Mouse (Mus musculus) neural tube, embryonic 11.5 days (tissue): ENCODE data around the gene Plekhh3. TPM values are rescaled to one million over a fixed set of nuclear protein-coding genes. Genes with fewer than 3 reads are reported as not detected.

Experiments
- ATAC-seq: fragments of 200-750 bp; cut with Nextera tagmentation; 2 replicates; pipeline ENCODE4 v1.8.0; 2017; ENCODE audit warnings: moderate number of reproducible peaks, mild to moderate bottlenecking, moderate TSS enrichment, moderate library complexity; ENCODE audit not compliant: insufficient read depth, low FRiP score, low TSS enrichment
- DNase-seq: peaks from one replicate; pipeline ENCODE4 v3.0.0-alpha.2; 2015; ENCODE audit warnings: low spot score
- H3K27ac ChIP-seq: fragments of 300-500 bp; sonication (generic); 2 replicates; pipeline ENCODE4 v1.5.1; 2014; ENCODE audit warnings: low read depth, mild to moderate bottlenecking, low read length
- H3K27me3 ChIP-seq: fragments of 300-500 bp; sonication (generic); 2 replicates; pipeline ENCODE4 v1.6.1; 2014; ENCODE audit warnings: mild to moderate bottlenecking, low read length, mixed read lengths; ENCODE audit not compliant: control insufficient read depth, insufficient read depth
- H3K36me3 ChIP-seq: fragments of 300-500 bp; sonication (generic); 2 replicates; pipeline ENCODE4 v1.6.1; 2014; ENCODE audit warnings: mild to moderate bottlenecking, low read length, moderate library complexity, mixed read lengths; ENCODE audit not compliant: control insufficient read depth, insufficient read depth
- H3K4me1 ChIP-seq: fragments of 300-500 bp; sonication (generic); 2 replicates; pipeline ENCODE4 v1.6.1; 2014; ENCODE audit warnings: low read length, mixed read lengths; ENCODE audit not compliant: control insufficient read depth, insufficient read depth
- H3K4me2 ChIP-seq: fragments of 300-500 bp; sonication (generic); 2 replicates; pipeline ENCODE4 v1.6.1; 2014; ENCODE audit warnings: low read depth, mild to moderate bottlenecking, moderate library complexity
- H3K4me3 ChIP-seq: fragments of 300-500 bp; sonication (generic); 2 replicates; pipeline ENCODE4 v1.5.1; 2014; ENCODE audit warnings: low read depth, low read length
- H3K9ac ChIP-seq: fragments of 300-500 bp; sonication (generic); 2 replicates; pipeline ENCODE4 v1.6.1; 2014; ENCODE audit warnings: mild to moderate bottlenecking, low read length
- H3K9me3 ChIP-seq: fragments of 300-500 bp; sonication (generic); 2 replicates; pipeline ENCODE4 v1.6.1; 2016; ENCODE audit warnings: low read length; ENCODE audit not compliant: control insufficient read depth
- WGBS: fragments of 180-500 bp; shearing (Covaris S2); extraction: QIAGEN DNeasy Blood & Tissue Kit; methylation state at CpG from one replicate; pipeline ENCODE4 v1.1.7; 2014; 5-methylcytosine and 5-hydroxymethylcytosine counted together
- polyA plus RNA-seq: library from polyadenylated mRNA; unstranded; fragments of >200 nt; fragmentation: Nextera tagmentation; extraction: Ambion mirVana; gene quantifications from 2 replicates; pipeline ENCODE4 v1.2.1, GENCODE M21; 2014

The Plekhh3 gene
- polyA plus RNA-seq, 1 experiment from 2014 or later = 11.8 TPM

DNA sequence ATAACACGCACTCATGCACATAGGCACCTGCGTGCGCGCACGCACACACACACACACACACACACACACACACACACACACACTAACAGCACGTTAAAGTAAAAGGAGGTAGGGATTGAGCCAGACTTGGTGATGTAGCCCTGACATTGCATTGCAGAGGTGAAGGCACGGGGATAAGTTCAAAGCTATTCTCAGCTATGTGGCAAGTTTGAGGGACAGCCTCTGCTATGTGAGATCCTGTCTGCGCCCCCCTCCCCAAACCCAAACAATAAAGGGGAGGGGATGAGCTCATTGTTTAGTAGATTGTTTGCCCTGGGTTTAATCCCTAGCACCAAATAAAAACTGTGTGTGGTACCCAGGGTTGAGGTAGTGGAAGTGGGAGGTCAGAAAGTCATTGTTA is 30.1 kb downstream of the Plekhh3 start:
- Histone ChIP-seq H3K4me2 (no peak overlapping the region), H3K9me3 (no peaks in the 10 kb centered on the region), H3K27me3 (no peaks in the 10 kb centered on the region), H3K36me3 (no peaks in the 10 kb centered on the region), H3K27ac (no peak overlapping the region), H3K4me3 (no peak overlapping the region), H3K4me1 (0 out of 2 replicates have a peak, but pooled peaks cover 6% of the 10 kb centered on the region), H3K9ac (no peak overlapping the region)
- DNase-seq = no peak
- ATAC-seq = no peak
- 82% methylated on average over 8 of the region's 8 CpGs for WGBS

DNA sequence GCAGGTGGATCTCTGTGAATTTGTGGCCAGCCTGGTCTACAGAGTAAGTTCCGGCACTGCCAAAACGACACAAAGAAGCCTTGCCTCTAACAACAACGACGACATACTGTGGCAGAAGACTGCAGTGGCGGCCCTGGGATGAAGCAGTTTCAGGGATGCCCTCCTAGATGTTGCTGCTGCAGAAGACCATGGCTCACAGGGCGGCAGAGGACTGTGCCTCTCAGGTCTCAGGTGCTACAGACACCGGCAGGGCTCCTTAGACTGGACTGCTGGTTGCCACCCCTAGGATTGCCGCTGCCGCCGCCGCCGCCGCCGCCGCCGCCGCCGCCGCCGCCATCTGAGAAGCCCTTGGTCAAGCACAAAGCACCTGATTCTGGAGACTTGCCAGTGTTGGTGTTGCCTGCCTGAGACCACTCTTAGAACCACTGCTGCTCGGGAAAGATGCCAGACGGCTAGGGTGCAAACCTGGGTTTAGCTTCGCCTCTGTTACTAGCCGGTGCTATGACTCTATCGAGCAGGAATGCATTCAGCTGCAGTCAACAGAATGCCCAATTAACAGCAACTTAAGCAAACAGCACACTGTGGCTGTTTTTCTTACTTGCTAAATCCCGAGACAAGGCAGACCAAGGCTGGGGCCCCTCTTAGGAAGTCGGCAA is 30.9 kb downstream of the Plekhh3 start:
- Histone ChIP-seq H3K36me3 (no peaks in the 10 kb centered on the region), H3K9ac (no peak overlapping the region), H3K4me1 (0 out of 2 replicates have a peak, but pooled peaks cover 6% of the 10 kb centered on the region), H3K9me3 (no peaks in the 10 kb centered on the region), H3K4me3 (no peak overlapping the region), H3K4me2 (peak overlapping the region; percentile 22), H3K27ac (no peak overlapping the region), H3K27me3 (no peaks in the 10 kb centered on the region)
- WGBS = 45% methylated on average over 27 of the region's 27 CpGs
- ATAC-seq (no peak), DNase-seq (no peak)

DNA sequence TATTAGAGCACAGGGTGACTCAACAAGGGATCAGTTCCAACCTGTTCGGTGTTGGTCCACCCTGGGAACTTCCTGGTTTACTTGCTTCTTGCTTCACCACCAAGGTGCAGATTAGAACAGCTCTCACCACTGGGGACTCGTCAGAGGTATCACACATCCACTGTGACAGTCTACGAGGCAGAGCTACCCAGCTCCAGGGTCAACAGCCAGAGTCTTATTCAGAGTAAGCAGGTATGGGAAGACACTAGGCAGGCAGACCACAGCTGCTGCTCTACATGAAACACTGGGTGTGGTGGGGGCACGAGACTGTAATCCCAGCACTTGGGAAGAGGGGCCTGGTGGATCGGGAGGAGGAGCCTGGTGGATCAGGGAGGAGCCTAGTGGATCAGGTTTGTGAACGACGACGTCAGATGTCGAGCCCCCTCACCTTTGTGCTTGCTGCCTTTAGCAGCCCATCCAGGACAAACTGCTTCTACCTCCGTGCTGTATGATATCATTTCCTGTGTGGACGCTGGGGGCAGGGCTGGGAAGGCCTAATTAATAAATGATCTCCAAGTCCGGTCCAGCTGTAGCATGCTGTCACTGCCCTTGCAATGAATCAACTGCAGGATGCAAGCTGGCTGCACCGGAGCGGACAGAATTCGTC is 32.5 kb downstream of the Plekhh3 start:
- H3K27ac ChIP-seq = 0 out of 2 replicates have a peak overlapping the region, but pooled peaks have one; percentile 45
- ATAC-seq (no peak), DNase-seq (peak; percentile 74)
- H3K9me3 ChIP-seq = no peaks in the 10 kb centered on the region
- no peak overlapping the region for H3K4me3 ChIP-seq
- H3K4me1 ChIP-seq = 0 out of 2 replicates have a peak, but pooled peaks cover 4% of the 10 kb centered on the region
- no peak overlapping the region for H3K4me2 ChIP-seq
- no peak overlapping the region for H3K9ac ChIP-seq
- no peaks in the 10 kb centered on the region for H3K27me3 ChIP-seq
- 19% methylated on average over 15 of the region's 15 CpGs for WGBS
- H3K36me3 ChIP-seq = no peaks in the 10 kb centered on the region

DNA sequence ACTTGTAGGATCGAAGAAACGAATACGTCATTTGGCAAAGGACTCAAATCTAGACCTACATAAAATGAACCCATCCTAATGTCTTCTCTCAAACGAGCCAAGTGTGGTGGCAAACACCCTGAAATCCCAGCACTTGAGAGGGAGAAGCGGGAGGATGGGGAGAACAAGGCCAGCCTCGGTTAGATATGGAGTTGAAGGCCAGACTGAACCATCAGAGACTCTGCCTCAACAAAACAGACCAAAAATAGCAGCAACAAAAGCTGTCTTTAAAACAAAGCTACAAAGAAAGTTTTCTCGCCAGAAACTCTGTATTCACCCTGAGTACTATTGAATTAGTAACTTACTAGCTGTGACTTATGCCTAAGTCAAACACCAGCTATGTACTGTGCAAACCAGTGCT is 34.2 kb downstream of the Plekhh3 start:
- Histone ChIP-seq H3K27ac (no peak overlapping the region), H3K36me3 (no peaks in the 10 kb centered on the region), H3K4me2 (no peak overlapping the region), H3K4me1 (no peaks in the 10 kb centered on the region), H3K4me3 (no peak overlapping the region), H3K9ac (no peak overlapping the region), H3K27me3 (no peaks in the 10 kb centered on the region), H3K9me3 (no peaks in the 10 kb centered on the region)
- DNase-seq (no peak), ATAC-seq (no peak)
- 80% methylated on average over 7 of the region's 7 CpGs for WGBS

DNA sequence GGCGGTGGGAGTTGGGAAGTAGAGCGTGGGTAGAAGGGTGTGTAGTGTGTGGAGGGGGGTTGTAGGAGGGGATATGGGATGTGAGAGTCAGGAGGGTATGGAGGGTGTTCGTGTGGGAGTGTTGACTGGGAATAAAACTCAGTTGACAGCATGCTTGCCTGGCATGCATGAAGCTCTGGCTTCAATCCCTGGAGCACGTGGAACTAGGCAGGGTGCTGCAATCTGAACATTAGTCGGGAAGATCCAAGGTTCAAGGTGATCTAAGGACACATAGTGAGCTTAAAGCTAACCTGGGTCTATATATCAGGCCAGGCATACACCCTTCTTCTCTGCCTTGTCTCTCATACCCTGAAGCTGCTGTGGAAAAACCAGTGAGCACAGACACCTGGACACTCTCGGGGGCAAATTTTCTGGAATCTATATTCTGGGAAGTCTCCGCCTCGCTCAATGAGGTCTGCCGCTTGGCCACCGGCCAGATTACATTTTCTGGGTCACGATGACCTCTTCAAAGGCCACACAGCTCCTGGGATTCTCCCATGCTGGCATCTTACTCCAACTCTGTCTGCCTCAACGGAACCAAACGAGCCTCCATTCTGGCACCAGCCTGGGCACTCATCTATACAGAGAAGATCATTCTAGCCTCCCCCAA is 36.8 kb downstream of the Plekhh3 start:
- Histone ChIP-seq H3K27ac (no peak overlapping the region), H3K36me3 (no peaks in the 10 kb centered on the region), H3K4me2 (no peak overlapping the region), H3K4me1 (no peaks in the 10 kb centered on the region), H3K9ac (no peak overlapping the region), H3K27me3 (no peaks in the 10 kb centered on the region), H3K4me3 (no peak overlapping the region), H3K9me3 (no peaks in the 10 kb centered on the region)
- ATAC-seq (no peak), DNase-seq (no peak)
- WGBS = 86% methylated on average over 13 of the region's 13 CpGs

DNA sequence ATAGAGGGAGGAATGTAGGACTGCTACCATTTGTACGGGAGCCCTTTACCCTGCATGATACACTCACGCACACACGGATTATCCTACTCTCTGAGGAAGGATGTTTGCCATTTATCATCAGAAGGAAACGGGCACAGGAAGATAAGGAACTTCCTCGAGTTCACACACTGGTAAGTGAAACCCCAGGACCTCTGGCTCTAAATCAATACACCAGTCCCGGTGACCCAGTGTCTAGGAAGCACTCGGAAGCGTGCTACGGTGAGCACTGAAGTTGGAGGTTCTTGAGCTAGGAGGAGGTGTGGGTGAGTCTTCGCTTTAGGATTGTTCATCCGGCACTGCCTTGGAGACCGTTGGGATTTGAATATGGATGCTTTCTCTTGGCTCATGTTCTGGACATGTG is 38.1 kb downstream of the Plekhh3 start:
- ATAC-seq (no peak), DNase-seq (no peak)
- H3K4me3 ChIP-seq = no peak overlapping the region
- H3K9ac ChIP-seq = no peak overlapping the region
- H3K27ac ChIP-seq = no peak overlapping the region
- H3K4me2 ChIP-seq = no peak overlapping the region
- H3K9me3 ChIP-seq = no peaks in the 10 kb centered on the region
- no peaks in the 10 kb centered on the region for H3K36me3 ChIP-seq
- 83% methylated on average over 12 of the region's 12 CpGs for WGBS
- no peaks in the 10 kb centered on the region for H3K4me1 ChIP-seq
- no peaks in the 10 kb centered on the region for H3K27me3 ChIP-seq

DNA sequence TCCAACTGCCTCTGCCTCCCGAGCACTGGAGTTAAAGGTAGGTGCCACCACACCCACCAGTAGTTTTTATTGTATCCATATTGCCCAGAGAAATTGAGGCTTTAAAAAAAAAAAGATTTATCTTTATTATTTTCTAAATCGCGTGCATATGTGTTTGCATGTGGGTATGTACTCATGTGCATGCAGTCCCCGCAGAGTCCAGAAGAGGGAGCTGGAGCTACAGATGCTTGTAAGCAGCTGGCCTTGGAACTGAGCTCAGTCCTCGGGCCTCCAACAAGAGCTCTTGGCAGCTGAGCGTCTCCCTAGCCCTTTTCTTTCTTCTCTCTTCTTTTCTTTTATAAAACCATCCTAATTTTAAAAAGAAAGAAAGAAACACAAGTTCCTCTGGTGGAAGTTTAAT is 39.5 kb downstream of the Plekhh3 start:
- ATAC-seq = no peak
- no peak for DNase-seq
- Histone ChIP-seq H3K4me3 (no peak overlapping the region), H3K27me3 (no peaks in the 10 kb centered on the region), H3K27ac (no peak overlapping the region), H3K4me1 (no peaks in the 10 kb centered on the region), H3K9me3 (no peaks in the 10 kb centered on the region), H3K36me3 (peaks cover under 1% of the 10 kb centered on the region), H3K4me2 (no peak overlapping the region), H3K9ac (no peak overlapping the region)
- 92% methylated on average over 6 of the region's 6 CpGs for WGBS

DNA sequence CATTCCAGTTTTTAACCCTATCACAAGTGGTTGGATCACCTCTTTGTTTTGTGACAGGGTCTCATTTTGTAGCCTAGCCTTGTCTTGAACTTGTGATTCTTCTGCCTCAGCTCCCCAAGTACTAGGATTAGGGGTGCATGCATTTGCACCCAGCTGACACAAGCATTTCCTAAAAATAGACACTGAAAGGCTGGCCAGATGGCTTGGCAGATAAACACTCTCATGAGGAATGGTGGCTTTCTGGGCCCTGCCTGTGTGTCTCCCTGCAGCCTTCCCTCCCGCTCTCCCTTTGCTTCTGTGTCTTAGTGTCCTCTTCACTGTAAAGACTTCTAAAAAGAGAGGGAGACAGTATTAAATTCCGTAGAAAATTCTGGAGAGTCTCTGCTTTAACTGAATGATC is 40.0 kb downstream of the Plekhh3 start:
- DNase-seq (no peak), ATAC-seq (no peak)
- H3K4me3 ChIP-seq = no peak overlapping the region
- no peak overlapping the region for H3K9ac ChIP-seq
- no peaks in the 10 kb centered on the region for H3K9me3 ChIP-seq
- H3K36me3 ChIP-seq = peaks cover 6% of the 10 kb centered on the region
- no peaks in the 10 kb centered on the region for H3K27me3 ChIP-seq
- no peak overlapping the region for H3K27ac ChIP-seq
- WGBS = 93% methylated on average over 2 of the region's 2 CpGs
- H3K4me1 ChIP-seq = no peaks in the 10 kb centered on the region
- no peak overlapping the region for H3K4me2 ChIP-seq
